Mouse (Mus musculus): ENCODE measurements around the gene Xab2.

DNA sequence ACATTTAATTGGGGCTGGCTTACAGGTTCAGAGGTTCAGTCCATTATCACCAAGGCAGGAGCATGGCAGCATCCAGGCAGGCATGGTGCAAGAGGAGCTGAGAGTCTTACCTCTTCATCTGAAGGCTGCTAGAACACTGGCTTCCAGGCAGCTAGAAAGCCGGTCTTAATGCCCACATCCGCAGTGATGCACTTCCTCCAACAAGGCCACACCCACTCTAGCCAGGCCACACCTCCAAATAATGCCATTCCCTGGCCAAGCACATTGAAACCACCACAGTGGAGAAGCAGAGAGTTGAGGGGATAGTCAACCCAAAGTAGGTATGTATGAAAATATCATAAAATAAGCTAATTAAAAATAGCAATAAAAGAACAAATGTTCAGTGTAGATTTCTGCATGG lies 49.3 kb upstream of the Xab2 start:
- no peak for TF ChIP-seq CTCF (IDR thresholded peaks at IDR 0.05; ENCODE audit: borderline replicate concordance, control insufficient read depth, extremely low read depth, insufficient read depth, low read length, poor library complexity)
- TF ChIP-seq POLR2A (IDR thresholded peaks at IDR 0.05; ENCODE audit: control insufficient read depth, extremely low read depth, insufficient read depth, low read length, poor library complexity) = no peak

All from thymus, adult 2 months (tissue).